Mouse (Mus musculus) forebrain, embryonic 10.5 days (tissue): ENCODE results near the gene Rgs7bp. TPM values are rescaled to one million over a fixed set of nuclear protein-coding genes. Genes with fewer than 3 reads are reported as not detected.
"Not testable (repeated sequence)": the region's sequence is repeated elsewhere in the genome, so short reads cannot be mapped to it uniquely, and the experiment has no call there.

Experiments used
- DNase-seq: peaks from one replicate; pipeline ENCODE4 v3.0.0-alpha.2; 2017; ENCODE audit warnings: low spot score; ENCODE audit errors: extremely low spot score
- H3K27ac ChIP-seq: fragments of 300-500 bp; sonication (generic); 2 replicates; pipeline ENCODE4 v1.5.1; 2016; ENCODE audit warnings: mild to moderate bottlenecking
- H3K27me3 ChIP-seq: fragments of 300-500 bp; sonication (generic); 2 replicates; pipeline ENCODE4 v1.6.1; 2016; ENCODE audit warnings: mild to moderate bottlenecking; ENCODE audit not compliant: poor library complexity, severe bottlenecking
- H3K36me3 ChIP-seq: fragments of 300-500 bp; sonication (generic); replicated peaks from 2 replicates; pipeline ENCODE4 v1.6.1; 2016; ENCODE audit warnings: mild to moderate bottlenecking, moderate library complexity
- H3K4me1 ChIP-seq: fragments of 300-500 bp; sonication (generic); 2 replicates; pipeline ENCODE4 v1.6.1; 2016
- H3K4me3 ChIP-seq: fragments of 300-500 bp; sonication (generic); 2 replicates; pipeline ENCODE4 v1.5.1; 2016; ENCODE audit warnings: mild to moderate bottlenecking, moderate library complexity
- H3K9me3 ChIP-seq: fragments of 300-500 bp; sonication (generic); 2 replicates; pipeline ENCODE4 v1.6.1; 2016; ENCODE audit warnings: mild to moderate bottlenecking, moderate library complexity
- WGBS: fragments of 180-500 bp; shearing (Covaris S2); methylation state at CpG from one replicate; pipeline ENCODE4 v1.1.7; 2016; 5-methylcytosine and 5-hydroxymethylcytosine counted together
- polyA plus RNA-seq: library from polyadenylated mRNA; unstranded; fragments of >200 nt; fragmentation: Nextera tagmentation; extraction: Ambion mirVana; gene quantifications from 2 replicates; pipeline ENCODE4 v1.2.1, GENCODE M21; 2016

The Rgs7bp gene
- polyA plus RNA-seq, 1 experiment from 2014 or later: 0.55 TPM

DNA sequence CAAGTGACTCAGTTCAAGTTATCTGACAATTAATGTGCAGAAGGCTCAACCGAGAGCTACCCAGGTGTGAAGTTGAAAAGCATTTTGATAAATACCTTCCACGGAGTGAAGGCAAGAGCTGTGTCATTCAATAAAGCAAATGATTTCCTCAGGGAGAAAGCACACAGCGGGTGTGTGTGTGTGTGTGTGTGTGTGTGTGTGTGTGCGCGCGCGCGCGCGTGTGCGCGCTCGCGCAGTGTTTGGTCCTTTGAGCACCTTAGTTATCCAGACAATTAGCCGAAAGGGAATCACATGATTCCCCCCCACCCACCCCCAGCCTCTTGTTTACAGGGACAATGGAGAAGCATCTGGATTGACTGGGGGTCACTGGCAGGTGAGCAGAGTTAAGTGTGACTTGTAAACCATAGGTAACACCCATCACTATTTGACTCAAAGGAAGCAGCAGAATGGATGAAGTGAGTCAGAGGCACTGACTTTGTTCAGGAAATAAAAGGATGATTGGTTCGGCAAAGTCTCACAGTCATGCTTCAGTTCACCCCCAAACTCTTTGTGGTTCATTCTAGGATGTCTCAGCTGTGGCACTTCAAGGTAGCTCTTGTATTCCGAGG lies 140.3 kb downstream of the Rgs7bp start:
- 88% methylated on average over 17 of the region's 17 CpGs for WGBS
- Histone ChIP-seq H3K4me1 (peaks cover 9% of the 10 kb centered on the region; the same call in 1 of the 2 replicates), H3K4me3 (no peak overlapping the region), H3K9me3 (no peaks in the 10 kb centered on the region; the same call in 1 of the 2 replicates), H3K27me3 (no peaks in the 10 kb centered on the region), H3K27ac (no peak overlapping the region), H3K36me3 (no peaks in the 10 kb centered on the region)
- DNase-seq: no peak

DNA sequence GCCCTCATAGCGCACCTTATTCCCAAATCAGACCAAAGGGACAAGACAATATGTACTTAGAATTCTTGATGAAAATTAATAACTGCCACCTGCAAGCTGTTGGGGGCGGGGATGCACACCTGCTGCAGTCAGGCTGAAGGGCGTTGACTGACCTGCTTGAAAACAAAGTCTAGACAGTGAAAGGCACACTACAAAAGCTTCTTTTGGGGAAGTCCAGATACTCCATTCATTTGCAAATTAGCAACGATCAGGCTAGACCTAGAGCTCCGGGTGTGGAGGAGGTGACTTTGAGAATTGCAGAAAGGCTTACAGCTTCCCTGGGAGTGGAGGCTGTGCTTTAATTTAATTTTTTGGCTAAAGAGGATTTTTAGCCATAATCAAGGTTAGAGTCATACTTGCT lies 143.1 kb downstream of the Rgs7bp start:
- DNase-seq, H3K9me3 ChIP-seq, H3K27me3 ChIP-seq, H3K4me3 ChIP-seq, H3K27ac ChIP-seq, H3K36me3 ChIP-seq: not testable (repeated sequence)
- WGBS: 58% methylated on average over 5 of the region's 5 CpGs
- H3K4me1 ChIP-seq: peaks cover 14% of the 10 kb centered on the region

DNA sequence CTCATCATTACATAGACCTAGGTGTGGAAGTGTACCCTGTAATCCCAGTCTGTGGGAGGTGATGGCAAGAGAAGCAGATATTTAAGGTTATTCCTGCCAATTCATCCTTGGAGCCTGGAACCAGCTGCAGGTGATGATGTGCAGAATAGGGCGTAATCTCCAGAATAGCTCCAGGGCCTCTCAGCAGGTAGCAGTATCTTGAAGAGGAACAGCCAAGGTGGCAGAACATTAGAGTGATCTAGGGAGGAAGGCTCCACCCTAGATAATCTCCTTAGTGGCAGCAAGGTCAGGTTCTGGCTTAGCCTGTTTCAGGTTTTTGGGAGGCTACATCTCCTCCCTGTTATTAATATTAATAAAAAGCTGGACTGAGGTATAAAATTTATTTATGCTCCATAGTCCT lies 143.7 kb downstream of the Rgs7bp start:
- H3K27me3 ChIP-seq, H3K36me3 ChIP-seq, H3K4me3 ChIP-seq, H3K9me3 ChIP-seq, H3K27ac ChIP-seq, DNase-seq: not testable (repeated sequence)
- WGBS: 97% methylated on average over 1 of the region's 1 CpGs
- peaks cover 14% of the 10 kb centered on the region for H3K4me1 ChIP-seq

DNA sequence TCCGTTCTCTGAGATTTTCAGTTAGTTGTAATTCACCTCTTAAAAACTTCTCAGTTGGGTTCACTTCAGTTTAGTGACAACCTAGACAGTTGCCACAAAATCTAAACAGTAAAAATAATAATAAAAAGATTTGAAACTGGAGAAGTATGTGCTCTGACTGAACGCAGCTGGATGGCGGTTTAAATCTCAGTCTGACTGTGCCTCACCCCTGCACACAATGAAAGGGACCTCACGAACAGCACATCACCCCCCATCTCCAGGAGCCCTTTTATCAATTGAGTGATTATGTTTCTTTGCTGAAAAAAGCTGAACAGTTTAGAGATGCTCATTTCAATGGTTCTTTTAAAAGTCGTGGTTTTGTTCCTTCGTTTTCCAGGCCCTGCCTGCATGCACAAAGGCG lies 146.0 kb downstream of the Rgs7bp start:
- H3K36me3 ChIP-seq: no peaks in the 10 kb centered on the region
- WGBS: 56% methylated on average over 7 of the region's 7 CpGs
- DNase-seq: no peak
- H3K27ac ChIP-seq: no peak overlapping the region
- H3K4me1 ChIP-seq: peaks cover 14% of the 10 kb centered on the region
- no peaks in the 10 kb centered on the region for H3K27me3 ChIP-seq
- no peak overlapping the region for H3K4me3 ChIP-seq
- H3K9me3 ChIP-seq: no peaks in the 10 kb centered on the region

Other genes starting within 250 kb of the Rgs7bp start
- 33.6 and 35.1 TPM in 2 replicates for gene Cwc27, start 237.8 kb downstream of the Rgs7bp start, polyA plus RNA-seq
- 0.71 TPM in 1 of 2 replicates, not detected in the other for gene Shisal2b, start 191.0 kb downstream of the Rgs7bp start, polyA plus RNA-seq
- not detected in 2 replicates for gene 4933425L06Rik, start 27.2 kb upstream of the Rgs7bp start, polyA plus RNA-seq
- gene Rnf180, start 239.9 kb upstream of the Rgs7bp start, polyA plus RNA-seq: 6.4 and 6.6 TPM in 2 replicates